Mouse (Mus musculus) limb, embryonic 15.5 days (tissue): ENCODE measurements around the gene Traf2. TPM values are rescaled to one million over a fixed set of nuclear protein-coding genes. Genes with fewer than 3 reads are reported as not detected.

Source experiments
- ATAC-seq: fragments of 200-750 bp; cut with Nextera tagmentation; 2 replicates; pipeline ENCODE4 v1.8.0; 2017; ENCODE audit warnings: low read depth, moderate TSS enrichment; ENCODE audit not compliant: insufficient number of reproducible peaks, low FRiP score, low TSS enrichment
- H3K27ac ChIP-seq: fragments of 300-500 bp; sonication (generic); 2 replicates; pipeline ENCODE4 v1.5.1; 2015; ENCODE audit warnings: moderate library complexity, mild to moderate bottlenecking, inconsistent platforms
- H3K27me3 ChIP-seq: fragments of 300-500 bp; sonication (generic); 2 replicates; pipeline ENCODE4 v1.6.1; 2015; ENCODE audit warnings: inconsistent platforms
- H3K36me3 ChIP-seq: fragments of 300-500 bp; sonication (generic); 2 replicates; pipeline ENCODE4 v1.6.1; 2015; ENCODE audit warnings: inconsistent platforms
- H3K4me1 ChIP-seq: fragments of 300-500 bp; sonication (generic); 2 replicates; pipeline ENCODE4 v1.6.1; 2015; ENCODE audit warnings: inconsistent platforms
- H3K4me2 ChIP-seq: fragments of 300-500 bp; sonication (generic); 2 replicates; pipeline ENCODE4 v1.6.1; 2015; ENCODE audit warnings: mild to moderate bottlenecking, inconsistent platforms
- H3K4me3 ChIP-seq: fragments of 300-500 bp; sonication (generic); 2 replicates; pipeline ENCODE4 v1.5.1; 2015; ENCODE audit warnings: mild to moderate bottlenecking, inconsistent platforms
- H3K9ac ChIP-seq: fragments of 300-500 bp; sonication (generic); 2 replicates; pipeline ENCODE4 v1.6.1; 2015; ENCODE audit warnings: inconsistent platforms
- H3K9me3 ChIP-seq: fragments of 300-500 bp; sonication (generic); 2 replicates; pipeline ENCODE4 v1.6.1; 2016; ENCODE audit warnings: inconsistent platforms
- WGBS: fragments of 180-500 bp; shearing (Covaris S2); methylation state at CpG from one replicate; pipeline ENCODE4 v1.1.7; 2015; 5-methylcytosine and 5-hydroxymethylcytosine counted together
- polyA plus RNA-seq: library from polyadenylated mRNA; unstranded; fragments of >200 nt; fragmentation: Nextera tagmentation; extraction: Ambion mirVana; gene quantifications from 2 replicates; pipeline ENCODE4 v1.2.1, GENCODE M21; 2015

Gene Traf2
- 34.4 and 35.7 TPM in 2 replicates for polyA plus RNA-seq

DNA sequence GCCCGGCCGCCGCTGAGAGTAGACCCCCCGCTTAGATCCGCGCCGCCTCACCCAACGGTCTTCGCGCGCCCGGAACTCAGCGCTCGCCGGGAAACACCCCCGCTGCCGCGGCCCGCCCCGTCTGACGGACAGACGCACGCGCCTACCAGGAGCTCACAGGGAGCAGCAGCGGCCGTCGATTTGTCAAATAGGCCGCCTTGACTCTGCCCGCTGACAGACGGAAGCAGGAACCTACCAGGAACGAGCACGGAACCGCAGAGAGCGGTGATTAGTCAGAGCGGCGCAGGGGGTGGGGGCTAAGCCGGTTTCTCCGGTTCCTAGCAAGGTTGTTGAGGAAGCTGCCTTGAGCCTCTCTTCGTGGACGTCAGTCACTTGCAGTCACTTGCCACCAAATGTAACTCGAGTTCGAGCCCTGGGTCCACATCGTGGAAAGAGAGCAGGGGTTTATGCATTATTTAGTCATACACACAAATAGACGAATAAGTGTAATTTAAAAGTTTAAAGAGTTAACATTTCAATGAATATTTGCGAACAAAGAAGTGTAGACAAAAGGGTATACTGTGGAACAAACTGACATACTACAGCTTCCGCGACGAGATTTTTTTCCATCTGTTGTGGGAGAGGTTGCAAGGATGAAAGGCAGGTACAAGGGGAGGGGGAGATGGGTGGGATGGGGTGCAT lies at the start of gene Traf2:
Traf2 (minus strand) TSS at position 130 of the 681 bp plus-strand sequence.
- Histone ChIP-seq H3K9me3 (no peaks in the 10 kb centered on the region), H3K9ac (peak within 1 kb of the TSS; percentile 70), H3K4me1 (peaks cover 19% of the 10 kb centered on the region), H3K4me2 (peak within 1 kb of the TSS; percentile 63), H3K27ac (peak within 1 kb of the TSS; percentile 76), H3K27me3 (no peaks in the 10 kb centered on the region), H3K4me3 (peak within 1 kb of the TSS; percentile 77), H3K36me3 (0 out of 2 replicates have a peak, but pooled peaks cover 3% of the 10 kb centered on the region)
- WGBS = 4% methylated on average over 44 of the region's 48 CpGs
- ATAC-seq = peak; percentile 100

GRCm38 (mm10) chr2:25591863-25592262 lies 45.1 kb upstream of the Traf2 start:
- H3K9ac ChIP-seq = no peak overlapping the region
- WGBS = 87% methylated on average over 2 of the region's 2 CpGs
- H3K27me3 ChIP-seq = no peaks in the 10 kb centered on the region
- H3K36me3 ChIP-seq = peaks cover 93% of the 10 kb centered on the region
- H3K27ac ChIP-seq = no peak overlapping the region
- ATAC-seq = no peak
- H3K4me2 ChIP-seq = no peak overlapping the region
- no peaks in the 10 kb centered on the region for H3K4me1 ChIP-seq
- no peaks in the 10 kb centered on the region for H3K9me3 ChIP-seq
- no peak overlapping the region for H3K4me3 ChIP-seq

- no peaks in the 10 kb centered on the region for H3K9me3 ChIP-seq
- 89% methylated on average over 8 of the region's 8 CpGs for WGBS
Measured at GRCm38 (mm10) chr2:25588227-25588907, 41.6 kb upstream of the Traf2 start.

GRCm38 (mm10) chr2:25587290-25587689 lies 40.5 kb upstream of the Traf2 start:
- Histone ChIP-seq H3K27ac (no peak overlapping the region), H3K36me3 (peaks cover 93% of the 10 kb centered on the region), H3K4me3 (no peak overlapping the region), H3K9ac (no peak overlapping the region), H3K9me3 (no peaks in the 10 kb centered on the region), H3K27me3 (no peaks in the 10 kb centered on the region), H3K4me1 (peaks cover 13% of the 10 kb centered on the region), H3K4me2 (no peak overlapping the region)
- ATAC-seq = no peak
- 90% methylated on average over 8 of the region's 8 CpGs for WGBS

More at GRCm38 (mm10) chr2:25588227-25588907, 41.6 kb upstream of the Traf2 start:
- Histone ChIP-seq H3K27me3 (no peaks in the 10 kb centered on the region), H3K4me2 (no peak overlapping the region), H3K4me1 (peaks cover 4% of the 10 kb centered on the region; the same call in 1 of the 2 replicates), H3K9ac (no peak overlapping the region), H3K27ac (no peak overlapping the region), H3K36me3 (peaks cover 97% of the 10 kb centered on the region), H3K4me3 (no peak overlapping the region)
- ATAC-seq = no peak

GRCm38 (mm10) chr2:25585601-25586000 lies 38.9 kb upstream of the Traf2 start:
- 84% methylated on average over 3 of the region's 3 CpGs for WGBS
- Histone ChIP-seq H3K9ac (no peak overlapping the region), H3K27me3 (peaks cover 7% of the 10 kb centered on the region), H3K4me1 (peaks cover 29% of the 10 kb centered on the region), H3K4me3 (no peak overlapping the region), H3K27ac (no peak overlapping the region), H3K9me3 (no peaks in the 10 kb centered on the region), H3K4me2 (no peak overlapping the region), H3K36me3 (peaks cover 76% of the 10 kb centered on the region)
- no peak for ATAC-seq

DNA sequence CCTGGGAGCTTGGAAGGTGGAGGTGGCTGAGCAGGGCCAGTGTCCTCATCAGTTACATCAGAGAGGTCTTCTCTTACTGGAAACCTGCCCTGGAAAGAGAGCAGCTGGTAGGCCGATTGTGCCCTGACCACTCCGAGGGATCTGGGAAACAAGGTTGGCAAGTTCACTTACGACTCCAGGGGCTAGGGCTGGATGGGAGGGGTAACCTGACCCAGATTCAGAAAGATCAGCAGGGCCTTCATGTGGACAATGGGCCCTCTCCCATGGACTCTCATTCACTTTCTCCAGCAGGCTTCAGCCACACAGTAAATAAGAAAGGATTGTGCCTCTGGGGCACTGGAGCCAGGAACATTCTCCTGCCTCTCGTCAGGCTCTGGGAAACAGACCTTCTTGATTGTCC lies 38.1 kb upstream of the Traf2 start:
- H3K4me3 ChIP-seq = no peak overlapping the region
- peaks cover 68% of the 10 kb centered on the region for H3K36me3 ChIP-seq
- no peaks in the 10 kb centered on the region for H3K9me3 ChIP-seq
- WGBS = 80% methylated on average over 4 of the region's 4 CpGs
- no peak overlapping the region for H3K27ac ChIP-seq
- H3K4me1 ChIP-seq = peaks cover 36% of the 10 kb centered on the region
- no peak overlapping the region for H3K4me2 ChIP-seq
- H3K27me3 ChIP-seq = peaks cover 14% of the 10 kb centered on the region
- no peak for ATAC-seq
- no peak overlapping the region for H3K9ac ChIP-seq

- H3K27ac ChIP-seq = no peak overlapping the region
- no peak overlapping the region for H3K4me3 ChIP-seq
- H3K36me3 ChIP-seq = peaks cover 61% of the 10 kb centered on the region
- ATAC-seq = no peak
- no peak overlapping the region for H3K9ac ChIP-seq
- 77% methylated on average over 3 of the region's 3 CpGs for WGBS
- peaks cover 21% of the 10 kb centered on the region for H3K27me3 ChIP-seq
- no peak overlapping the region for H3K4me2 ChIP-seq
- no peaks in the 10 kb centered on the region for H3K9me3 ChIP-seq
- H3K4me1 ChIP-seq = peaks cover 43% of the 10 kb centered on the region
Measured at GRCm38 (mm10) chr2:25584152-25584551, 37.4 kb upstream of the Traf2 start.

DNA sequence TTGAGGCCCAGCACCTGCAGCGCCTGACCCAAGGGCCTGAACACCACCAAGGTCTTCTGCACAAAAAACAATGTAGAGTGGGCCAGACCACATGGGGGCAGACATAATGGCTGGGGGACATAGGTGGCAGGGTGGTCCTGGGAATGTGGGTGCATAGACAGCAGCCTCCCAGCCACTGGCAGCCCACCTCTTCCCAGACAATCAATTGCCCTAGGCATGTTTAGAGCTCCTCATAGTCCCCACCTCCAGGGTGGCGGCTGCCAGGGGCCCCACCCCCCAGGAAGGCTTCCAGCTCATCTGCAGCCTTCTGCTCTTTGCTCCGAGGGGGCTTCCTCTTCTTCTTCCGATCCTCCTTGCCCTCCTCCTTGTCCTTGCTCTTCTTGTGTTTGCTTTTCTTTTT lies 36.8 kb upstream of the Traf2 start:
- H3K4me1 ChIP-seq = peaks cover 49% of the 10 kb centered on the region
- no peak overlapping the region for H3K4me3 ChIP-seq
- no peak for ATAC-seq
- H3K9ac ChIP-seq = no peak overlapping the region
- 64% methylated on average over 4 of the region's 4 CpGs for WGBS
- H3K9me3 ChIP-seq = no peaks in the 10 kb centered on the region
- no peak overlapping the region for H3K27ac ChIP-seq
- H3K4me2 ChIP-seq = no peak overlapping the region
- H3K27me3 ChIP-seq = peaks cover 27% of the 10 kb centered on the region
- H3K36me3 ChIP-seq = peaks cover 57% of the 10 kb centered on the region

DNA sequence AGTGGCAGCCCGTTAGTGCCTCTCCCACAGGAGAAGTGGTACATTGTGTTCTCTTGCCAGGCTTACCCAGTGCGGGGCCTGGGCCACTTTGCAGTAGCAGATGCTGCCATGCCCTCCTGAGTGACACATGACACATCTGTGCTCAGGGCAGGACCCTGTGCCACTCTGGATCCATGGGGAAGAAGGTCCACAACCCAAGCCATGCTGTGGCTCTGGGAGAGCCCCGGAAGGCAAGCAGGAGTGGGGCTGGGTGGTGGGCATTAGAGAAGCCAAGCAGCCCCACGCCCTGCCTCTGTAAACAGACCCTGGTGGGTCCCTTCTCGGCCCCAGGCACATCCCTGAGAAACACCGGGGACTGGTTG lies 36.4 kb upstream of the Traf2 start:
- Histone ChIP-seq H3K36me3 (peaks cover 52% of the 10 kb centered on the region), H3K9ac (no peak overlapping the region), H3K4me2 (no peak overlapping the region), H3K9me3 (no peaks in the 10 kb centered on the region), H3K4me1 (peaks cover 54% of the 10 kb centered on the region), H3K27ac (no peak overlapping the region), H3K27me3 (peaks cover 32% of the 10 kb centered on the region), H3K4me3 (no peak overlapping the region)
- no peak for ATAC-seq
- WGBS = 71% methylated on average over 6 of the region's 6 CpGs

DNA sequence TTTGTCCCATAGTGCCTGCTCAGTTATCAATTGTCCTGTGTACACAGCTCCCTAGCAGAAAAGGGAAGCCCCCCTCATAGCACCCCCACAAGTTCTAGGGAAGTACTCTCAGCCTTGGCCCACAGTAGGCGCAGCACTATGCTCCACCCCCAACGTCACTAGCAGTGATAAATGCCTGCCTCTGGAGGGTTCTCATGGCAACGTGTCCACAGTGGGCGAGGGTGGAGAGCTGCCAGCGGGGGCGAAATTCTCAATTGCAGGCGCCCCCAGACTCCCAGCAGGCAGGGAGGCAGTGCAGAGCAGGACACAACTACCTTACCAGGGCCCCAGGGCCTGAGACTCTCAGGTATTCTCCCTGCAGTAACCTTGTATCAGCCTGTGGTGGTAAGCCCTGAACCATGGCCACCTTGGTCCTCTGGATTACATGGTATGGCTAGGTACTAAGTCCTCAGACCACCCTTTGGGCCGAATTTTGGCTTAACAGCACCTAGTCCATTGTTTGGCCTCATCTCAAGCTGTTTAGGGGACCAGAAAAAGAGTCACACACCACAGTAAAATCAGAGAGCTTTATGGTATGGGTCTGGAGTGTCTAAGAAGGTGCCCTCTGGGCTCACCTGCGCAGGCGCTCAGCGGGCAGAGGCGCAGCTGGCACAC lies 35.9 kb upstream of the Traf2 start:
- Histone ChIP-seq H3K4me1 (peaks cover 59% of the 10 kb centered on the region), H3K4me3 (no peak overlapping the region), H3K9me3 (no peaks in the 10 kb centered on the region), H3K36me3 (peaks cover 47% of the 10 kb centered on the region), H3K27me3 (peaks cover 37% of the 10 kb centered on the region), H3K9ac (0 out of 2 replicates have a peak overlapping the region, but pooled peaks have one; percentile 10), H3K4me2 (no peak overlapping the region), H3K27ac (0 out of 2 replicates have a peak overlapping the region, but pooled peaks have one; percentile 11)
- 48% methylated on average over 12 of the region's 12 CpGs for WGBS
- ATAC-seq = no peak

- Histone ChIP-seq H3K9me3 (no peaks in the 10 kb centered on the region), H3K27me3 (peaks cover 44% of the 10 kb centered on the region), H3K4me2 (peak overlapping the region; percentile 56; the same call in 1 of the 2 replicates), H3K27ac (0 out of 2 replicates have a peak overlapping the region, but pooled peaks have one; percentile 11), H3K4me3 (no peak overlapping the region), H3K4me1 (peaks cover 66% of the 10 kb centered on the region), H3K9ac (no peak overlapping the region), H3K36me3 (peaks cover 40% of the 10 kb centered on the region)
- no peak for ATAC-seq
- 30% methylated on average over 6 of the region's 6 CpGs for WGBS
Measured at GRCm38 (mm10) chr2:25581901-25582301, 35.2 kb upstream of the Traf2 start.
